Mouse (Mus musculus) neural tube, embryonic 11.5 days (tissue): ENCODE results near the gene Exoc3l4. TPM values are rescaled to one million over a fixed set of nuclear protein-coding genes. Genes with fewer than 3 reads are reported as not detected.

Source experiments
- ATAC-seq: fragments of 200-750 bp; cut with Nextera tagmentation; 2 replicates; pipeline ENCODE4 v1.8.0; 2017; ENCODE audit warnings: moderate number of reproducible peaks, mild to moderate bottlenecking, moderate TSS enrichment, moderate library complexity; ENCODE audit not compliant: insufficient read depth, low FRiP score, low TSS enrichment
- DNase-seq: peaks from one replicate; pipeline ENCODE4 v3.0.0-alpha.2; 2015; ENCODE audit warnings: low spot score
- H3K27ac ChIP-seq: fragments of 300-500 bp; sonication (generic); 2 replicates; pipeline ENCODE4 v1.5.1; 2014; ENCODE audit warnings: low read depth, mild to moderate bottlenecking, low read length
- H3K27me3 ChIP-seq: fragments of 300-500 bp; sonication (generic); 2 replicates; pipeline ENCODE4 v1.6.1; 2014; ENCODE audit warnings: mild to moderate bottlenecking, low read length, mixed read lengths; ENCODE audit not compliant: control insufficient read depth, insufficient read depth
- H3K36me3 ChIP-seq: fragments of 300-500 bp; sonication (generic); 2 replicates; pipeline ENCODE4 v1.6.1; 2014; ENCODE audit warnings: mild to moderate bottlenecking, low read length, moderate library complexity, mixed read lengths; ENCODE audit not compliant: control insufficient read depth, insufficient read depth
- H3K4me1 ChIP-seq: fragments of 300-500 bp; sonication (generic); 2 replicates; pipeline ENCODE4 v1.6.1; 2014; ENCODE audit warnings: low read length, mixed read lengths; ENCODE audit not compliant: control insufficient read depth, insufficient read depth
- H3K4me2 ChIP-seq: fragments of 300-500 bp; sonication (generic); 2 replicates; pipeline ENCODE4 v1.6.1; 2014; ENCODE audit warnings: low read depth, mild to moderate bottlenecking, moderate library complexity
- H3K4me3 ChIP-seq: fragments of 300-500 bp; sonication (generic); 2 replicates; pipeline ENCODE4 v1.5.1; 2014; ENCODE audit warnings: low read depth, low read length
- H3K9ac ChIP-seq: fragments of 300-500 bp; sonication (generic); 2 replicates; pipeline ENCODE4 v1.6.1; 2014; ENCODE audit warnings: mild to moderate bottlenecking, low read length
- H3K9me3 ChIP-seq: fragments of 300-500 bp; sonication (generic); 2 replicates; pipeline ENCODE4 v1.6.1; 2016; ENCODE audit warnings: low read length; ENCODE audit not compliant: control insufficient read depth
- WGBS: fragments of 180-500 bp; shearing (Covaris S2); extraction: QIAGEN DNeasy Blood & Tissue Kit; methylation state at CpG from one replicate; pipeline ENCODE4 v1.1.7; 2014; 5-methylcytosine and 5-hydroxymethylcytosine counted together
- polyA plus RNA-seq: library from polyadenylated mRNA; unstranded; fragments of >200 nt; fragmentation: Nextera tagmentation; extraction: Ambion mirVana; gene quantifications from 2 replicates; pipeline ENCODE4 v1.2.1, GENCODE M21; 2014

Exoc3l4 gene
- polyA plus RNA-seq, 1 experiment from 2014 or later: 6.6 TPM

GRCm38 (mm10) chr12:111443011-111443870, 26.4 kb downstream of the Exoc3l4 start:
- DNase-seq (no peak), ATAC-seq (no peak)
- H3K4me2 ChIP-seq: peak overlapping the region; percentile 78
- H3K4me1 ChIP-seq: peaks cover 6% of the 10 kb centered on the region; the same call in 1 of the 2 replicates
- H3K27me3 ChIP-seq: peaks cover 73% of the 10 kb centered on the region
- no peaks in the 10 kb centered on the region for H3K36me3 ChIP-seq
- 10% methylated on average over 15 of the region's 15 CpGs for WGBS
- H3K27ac ChIP-seq: no peak overlapping the region
- peak overlapping the region; percentile 38 for H3K4me3 ChIP-seq
- H3K9ac ChIP-seq: 0 out of 2 replicates have a peak overlapping the region, but pooled peaks have one; percentile 18
- H3K9me3 ChIP-seq: no peaks in the 10 kb centered on the region

GRCm38 (mm10) chr12:111443921-111444831, 27.4 kb downstream of the Exoc3l4 start:
- Histone ChIP-seq H3K9ac (no peak overlapping the region), H3K9me3 (no peaks in the 10 kb centered on the region), H3K4me1 (peaks cover 6% of the 10 kb centered on the region; the same call in 1 of the 2 replicates), H3K4me2 (no peak overlapping the region), H3K27ac (no peak overlapping the region), H3K4me3 (no peak overlapping the region), H3K27me3 (peaks cover 83% of the 10 kb centered on the region), H3K36me3 (no peaks in the 10 kb centered on the region)
- no peak for DNase-seq
- no peak for ATAC-seq
- WGBS: 16% methylated on average over 10 of the region's 10 CpGs

- no peak overlapping the region for H3K4me2 ChIP-seq
These were observed 28.5 kb downstream of the Exoc3l4 start for GRCm38 (mm10) chr12:111445161-111445889.

GRCm38 (mm10) chr12:111445890-111446613, 29.2 kb downstream of the Exoc3l4 start:
- ATAC-seq (no peak), DNase-seq (no peak)
- H3K4me1 ChIP-seq: peaks cover 6% of the 10 kb centered on the region; the same call in 1 of the 2 replicates
- peak overlapping the region; percentile 10; the same call in 1 of the 2 replicates for H3K4me3 ChIP-seq
- peaks cover 98% of the 10 kb centered on the region for H3K27me3 ChIP-seq
- H3K36me3 ChIP-seq: no peaks in the 10 kb centered on the region
- H3K9ac ChIP-seq: no peak overlapping the region
- H3K27ac ChIP-seq: no peak overlapping the region
- 4% methylated on average over 27 of the region's 27 CpGs for WGBS
- H3K4me2 ChIP-seq: no peak overlapping the region
- H3K9me3 ChIP-seq: no peaks in the 10 kb centered on the region

More at GRCm38 (mm10) chr12:111445161-111445889, 28.5 kb downstream of the Exoc3l4 start:
- Histone ChIP-seq H3K36me3 (no peaks in the 10 kb centered on the region), H3K4me1 (peaks cover 6% of the 10 kb centered on the region; the same call in 1 of the 2 replicates), H3K9me3 (no peaks in the 10 kb centered on the region), H3K27ac (no peak overlapping the region), H3K4me3 (peak overlapping the region; percentile 10; the same call in 1 of the 2 replicates), H3K9ac (no peak overlapping the region), H3K27me3 (peaks cover 94% of the 10 kb centered on the region)
- 2% methylated on average over 52 of the region's 52 CpGs for WGBS
- DNase-seq (peak; percentile 19), ATAC-seq (no peak)

GRCm38 (mm10) chr12:111446745-111447144, 29.9 kb downstream of the Exoc3l4 start:
- Histone ChIP-seq H3K9ac (no peak overlapping the region), H3K9me3 (no peaks in the 10 kb centered on the region), H3K27me3 (peaks cover 97% of the 10 kb centered on the region), H3K27ac (no peak overlapping the region), H3K36me3 (no peaks in the 10 kb centered on the region), H3K4me3 (no peak overlapping the region), H3K4me2 (no peak overlapping the region), H3K4me1 (peaks cover 6% of the 10 kb centered on the region; the same call in 1 of the 2 replicates)
- DNase-seq (no peak), ATAC-seq (no peak)
- WGBS: 16% methylated on average over 5 of the region's 5 CpGs

- Histone ChIP-seq H3K27ac (no peak overlapping the region), H3K27me3 (peaks cover 93% of the 10 kb centered on the region), H3K4me1 (peaks cover 6% of the 10 kb centered on the region; the same call in 1 of the 2 replicates), H3K4me2 (no peak overlapping the region), H3K9me3 (no peaks in the 10 kb centered on the region), H3K36me3 (no peaks in the 10 kb centered on the region), H3K4me3 (0 out of 2 replicates have a peak overlapping the region, but pooled peaks have one; percentile 2), H3K9ac (no peak overlapping the region)
- 16% methylated on average over 9 of the region's 9 CpGs for WGBS
- no peak for ATAC-seq
- no peak for DNase-seq
These were observed 30.5 kb downstream of the Exoc3l4 start for GRCm38 (mm10) chr12:111447350-111447749.

GRCm38 (mm10) chr12:111447898-111448760, 31.3 kb downstream of the Exoc3l4 start:
- no peak overlapping the region for H3K9ac ChIP-seq
- H3K36me3 ChIP-seq: no peaks in the 10 kb centered on the region
- no peaks in the 10 kb centered on the region for H3K4me1 ChIP-seq
- no peak overlapping the region for H3K4me2 ChIP-seq
- 10% methylated on average over 22 of the region's 22 CpGs for WGBS
- H3K4me3 ChIP-seq: no peak overlapping the region
- ATAC-seq (no peak), DNase-seq (no peak)
- no peak overlapping the region for H3K27ac ChIP-seq
- no peaks in the 10 kb centered on the region for H3K9me3 ChIP-seq
- H3K27me3 ChIP-seq: peaks cover 86% of the 10 kb centered on the region
